Mouse (Mus musculus): Measurements from ENCODE around the gene Rita1. TPM values are rescaled to one million over a fixed set of nuclear protein-coding genes. Genes with fewer than 3 reads are reported as not detected.

Rita1 gene
- polyA plus RNA-seq, 1 experiment = 8.0 TPM

GRCm38 (mm10) chr5:120568336-120568768 is 44.0 kb downstream of the Rita1 start:
- Histone ChIP-seq H3K27ac (ENCODE audit: insufficient read depth, low read length) (no peak overlapping the region), H3K27me3 (ENCODE audit: control insufficient read depth, insufficient read depth, low read length) (no peaks in the 10 kb centered on the region), H3K4me1 (ENCODE audit: control insufficient read depth, insufficient read depth, insufficient read length) (peaks cover 3% of the 10 kb centered on the region; the same call in 1 of the 2 replicates), H3K36me3 (ENCODE audit: control insufficient read depth, insufficient read depth, low read length) (no peaks in the 10 kb centered on the region), H3K4me3 (ENCODE audit: extremely low read depth, insufficient read depth, insufficient read length) (no peak overlapping the region)
- WGBS = 93% methylated on average over 9 of the region's 9 CpGs
- no peak for TF ChIP-seq CTCF (IDR thresholded peaks at IDR 0.05; ENCODE audit: extremely low read depth, insufficient read depth, insufficient read length, insufficient replicate concordance)
- TF ChIP-seq POLR2A (IDR thresholded peaks at IDR 0.05; ENCODE audit: low read depth, low read length) = no peak
- DNase-seq (ENCODE audit: low read depth in 1 of 2, low spot score in 2 of 2) = no peak

GRCm38 (mm10) chr5:120567761-120568211 is 44.6 kb downstream of the Rita1 start:
- Histone ChIP-seq H3K36me3 (ENCODE audit: control insufficient read depth, insufficient read depth, low read length) (no peaks in the 10 kb centered on the region), H3K27ac (ENCODE audit: insufficient read depth, low read length) (no peak overlapping the region), H3K4me1 (ENCODE audit: control insufficient read depth, insufficient read depth, insufficient read length) (peaks cover 5% of the 10 kb centered on the region; the same call in 1 of the 2 replicates), H3K27me3 (ENCODE audit: control insufficient read depth, insufficient read depth, low read length) (no peaks in the 10 kb centered on the region), H3K4me3 (ENCODE audit: extremely low read depth, insufficient read depth, insufficient read length) (no peak overlapping the region)
- TF ChIP-seq CTCF (IDR thresholded peaks at IDR 0.05; ENCODE audit: extremely low read depth, insufficient read depth, insufficient read length, insufficient replicate concordance) (no peak), POLR2A (IDR thresholded peaks at IDR 0.05; ENCODE audit: low read depth, low read length) (no peak)
- WGBS = 94% methylated on average over 14 of the region's 14 CpGs
- no peak for DNase-seq (ENCODE audit: low read depth in 1 of 2, low spot score in 2 of 2)

DNA sequence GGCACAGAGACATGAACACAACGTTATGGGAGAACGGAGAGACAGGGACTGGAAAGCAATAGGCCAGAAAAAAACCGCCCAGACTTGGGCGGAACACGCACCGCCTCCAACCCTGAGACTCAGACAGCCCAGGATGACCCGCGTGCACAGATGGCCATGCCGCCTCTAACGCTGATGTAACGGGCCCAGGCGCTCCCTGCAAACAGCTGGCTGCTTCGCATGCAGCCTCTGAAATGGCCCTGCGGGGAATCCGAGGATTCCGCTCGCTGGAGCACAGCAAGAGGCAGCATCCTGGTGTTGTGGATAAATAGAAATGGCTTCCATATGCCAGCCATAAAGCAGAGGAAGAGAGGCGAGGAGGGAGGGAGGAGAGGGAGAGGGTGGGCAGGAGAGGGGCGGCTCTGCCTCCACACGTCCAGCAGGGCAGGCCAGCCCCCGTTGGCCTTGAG is 45.1 kb downstream of the Rita1 start:
- no peak overlapping the region for H3K27ac ChIP-seq (ENCODE audit: insufficient read depth, low read length)
- TF ChIP-seq CTCF (IDR thresholded peaks at IDR 0.05; ENCODE audit: extremely low read depth, insufficient read depth, insufficient read length, insufficient replicate concordance) = no peak
- TF ChIP-seq POLR2A (IDR thresholded peaks at IDR 0.05; ENCODE audit: low read depth, low read length) = no peak

DNA sequence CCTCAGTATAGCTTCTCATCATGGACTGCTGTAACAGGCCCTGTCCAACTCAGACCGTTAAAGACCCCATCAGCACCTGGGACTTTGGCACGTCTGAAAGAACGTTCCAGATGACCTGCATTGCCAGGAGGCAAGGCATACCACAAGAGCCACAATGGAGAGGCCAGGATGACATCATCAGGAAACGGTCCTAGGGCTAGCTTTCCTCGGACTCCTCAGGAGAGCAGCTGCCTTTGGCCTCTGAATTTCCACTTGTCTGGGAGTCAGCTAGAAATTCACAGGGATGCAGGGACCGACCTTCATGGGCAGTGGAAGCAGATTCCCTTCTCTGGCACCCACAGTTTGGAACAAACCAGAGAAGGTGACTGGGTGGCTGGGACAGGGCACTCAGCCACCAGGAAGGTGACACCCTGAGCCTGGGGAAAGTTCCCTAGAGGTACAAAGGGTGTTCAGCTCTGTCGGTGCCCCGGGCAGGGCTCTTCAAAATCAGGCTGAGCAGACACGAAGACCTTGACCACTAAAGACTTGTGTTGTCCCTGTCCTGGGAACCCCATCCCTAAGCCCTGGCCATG is 45.6 kb downstream of the Rita1 start:
- no peaks in the 10 kb centered on the region for H3K36me3 ChIP-seq (ENCODE audit: control insufficient read depth, insufficient read depth, low read length)
- no peak overlapping the region for H3K4me3 ChIP-seq (ENCODE audit: extremely low read depth, insufficient read depth, insufficient read length)
- H3K27me3 ChIP-seq (ENCODE audit: control insufficient read depth, insufficient read depth, low read length) = no peaks in the 10 kb centered on the region
- H3K27ac ChIP-seq (ENCODE audit: insufficient read depth, low read length) = no peak overlapping the region
- no peak for DNase-seq (ENCODE audit: low read depth in 1 of 2, low spot score in 2 of 2)
- TF ChIP-seq CTCF (IDR thresholded peaks at IDR 0.05; ENCODE audit: extremely low read depth, insufficient read depth, insufficient read length, insufficient replicate concordance) (no peak), POLR2A (IDR thresholded peaks at IDR 0.05; ENCODE audit: low read depth, low read length) (no peak)
- WGBS = 86% methylated on average over 9 of the region's 9 CpGs
- peaks cover 5% of the 10 kb centered on the region; the same call in 1 of the 2 replicates for H3K4me1 ChIP-seq (ENCODE audit: control insufficient read depth, insufficient read depth, insufficient read length)

More for the DNA sequence above, 45.1 kb downstream of the Rita1 start:
- no peaks in the 10 kb centered on the region for H3K36me3 ChIP-seq (ENCODE audit: control insufficient read depth, insufficient read depth, low read length)
- no peak overlapping the region for H3K4me3 ChIP-seq (ENCODE audit: extremely low read depth, insufficient read depth, insufficient read length)
- peaks cover 5% of the 10 kb centered on the region; the same call in 1 of the 2 replicates for H3K4me1 ChIP-seq (ENCODE audit: control insufficient read depth, insufficient read depth, insufficient read length)
- 88% methylated on average over 21 of the region's 21 CpGs for WGBS
- H3K27me3 ChIP-seq (ENCODE audit: control insufficient read depth, insufficient read depth, low read length) = no peaks in the 10 kb centered on the region
- no peak for DNase-seq (ENCODE audit: low read depth in 1 of 2, low spot score in 2 of 2)

GRCm38 (mm10) chr5:120566101-120566500 is 46.3 kb downstream of the Rita1 start:
- H3K4me1 ChIP-seq (ENCODE audit: control insufficient read depth, insufficient read depth, insufficient read length) = peaks cover 7% of the 10 kb centered on the region; the same call in 1 of the 2 replicates
- WGBS = 88% methylated on average over 5 of the region's 5 CpGs
- H3K36me3 ChIP-seq (ENCODE audit: control insufficient read depth, insufficient read depth, low read length) = no peaks in the 10 kb centered on the region
- no peak for DNase-seq (ENCODE audit: low read depth in 1 of 2, low spot score in 2 of 2)
- H3K27ac ChIP-seq (ENCODE audit: insufficient read depth, low read length) = no peak overlapping the region
- no peak overlapping the region for H3K4me3 ChIP-seq (ENCODE audit: extremely low read depth, insufficient read depth, insufficient read length)
- TF ChIP-seq CTCF (IDR thresholded peaks at IDR 0.05; ENCODE audit: extremely low read depth, insufficient read depth, insufficient read length, insufficient replicate concordance) = no peak
- no peak for TF ChIP-seq POLR2A (IDR thresholded peaks at IDR 0.05; ENCODE audit: low read depth, low read length)
- no peaks in the 10 kb centered on the region for H3K27me3 ChIP-seq (ENCODE audit: control insufficient read depth, insufficient read depth, low read length)

DNA sequence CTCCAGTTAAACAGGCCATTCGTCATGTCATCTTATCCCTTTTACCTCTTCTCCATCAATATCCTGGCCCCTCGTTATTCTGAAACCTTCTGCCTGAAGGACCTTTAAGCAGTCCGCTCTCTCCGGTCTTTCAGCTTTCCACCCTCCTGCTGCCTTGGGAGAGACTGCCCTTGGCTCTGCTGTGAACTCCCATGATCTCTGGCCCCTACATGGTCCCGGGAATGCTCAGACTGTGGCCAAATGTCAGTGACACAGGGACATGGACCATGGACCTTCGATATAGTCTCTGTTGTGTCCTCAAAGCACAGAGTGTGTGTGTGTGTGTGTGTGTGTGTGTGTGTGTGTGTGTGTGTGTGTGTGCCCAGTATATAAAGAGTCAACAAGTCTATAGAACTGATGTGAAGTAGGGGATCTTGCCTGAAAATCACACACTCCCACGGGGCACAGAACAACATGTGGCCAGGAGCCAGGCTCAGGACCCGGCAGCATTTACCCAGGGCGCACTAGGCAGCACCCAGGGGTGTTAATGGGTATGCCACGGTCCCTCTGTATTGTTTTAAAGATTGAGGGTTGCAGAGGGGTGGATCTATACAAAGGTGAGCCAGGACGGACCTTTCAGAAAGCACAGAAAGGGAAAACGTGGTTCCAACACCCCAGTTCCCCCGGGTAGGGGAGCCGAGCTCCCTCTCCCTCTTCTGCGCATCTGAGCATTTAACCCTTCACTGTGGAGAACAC is 47.1 kb downstream of the Rita1 start:
- TF ChIP-seq CTCF (IDR thresholded peaks at IDR 0.05; ENCODE audit: extremely low read depth, insufficient read depth, insufficient read length, insufficient replicate concordance) (no peak), POLR2A (IDR thresholded peaks at IDR 0.05; ENCODE audit: low read depth, low read length) (no peak)
- Histone ChIP-seq H3K4me1 (ENCODE audit: control insufficient read depth, insufficient read depth, insufficient read length) (peaks cover 6% of the 10 kb centered on the region), H3K27me3 (ENCODE audit: control insufficient read depth, insufficient read depth, low read length) (no peaks in the 10 kb centered on the region), H3K27ac (ENCODE audit: insufficient read depth, low read length) (no peak overlapping the region), H3K36me3 (ENCODE audit: control insufficient read depth, insufficient read depth, low read length) (no peaks in the 10 kb centered on the region), H3K4me3 (ENCODE audit: extremely low read depth, insufficient read depth, insufficient read length) (no peak overlapping the region)
- DNase-seq (ENCODE audit: low read depth in 1 of 2, low spot score in 2 of 2) = no peak
- WGBS = 84% methylated on average over 15 of the region's 15 CpGs
